Mouse (Mus musculus) embryonic stem cell, embryonic (primary cell): ENCODE data around the gene Rpl28.

Source experiments
- CTCF ChIA-PET, 4 experiments: fragments of 300-600 bp in 2 of 4; fragments of 350-600 bp in 2 of 4; sonication (Branson Sonifier 250); formaldehyde crosslinking; loops; one replicate each; lab custom pipeline; 2022; ENCODE audit warnings: inconsistent platforms in 2 of 4; lab: Charles Lee
- POLR2A ChIA-PET, 4 experiments: fragments of 300-600 bp in 2 of 4; fragments of 350-600 bp in 2 of 4; sonication (Branson Sonifier 250); formaldehyde crosslinking; loops; one replicate each; lab custom pipeline; 2022; ENCODE audit warnings: antibody characterized with exemption in 4 of 4, inconsistent platforms in 1 of 4; lab: Charles Lee

The Rpl28 gene

DNA sequence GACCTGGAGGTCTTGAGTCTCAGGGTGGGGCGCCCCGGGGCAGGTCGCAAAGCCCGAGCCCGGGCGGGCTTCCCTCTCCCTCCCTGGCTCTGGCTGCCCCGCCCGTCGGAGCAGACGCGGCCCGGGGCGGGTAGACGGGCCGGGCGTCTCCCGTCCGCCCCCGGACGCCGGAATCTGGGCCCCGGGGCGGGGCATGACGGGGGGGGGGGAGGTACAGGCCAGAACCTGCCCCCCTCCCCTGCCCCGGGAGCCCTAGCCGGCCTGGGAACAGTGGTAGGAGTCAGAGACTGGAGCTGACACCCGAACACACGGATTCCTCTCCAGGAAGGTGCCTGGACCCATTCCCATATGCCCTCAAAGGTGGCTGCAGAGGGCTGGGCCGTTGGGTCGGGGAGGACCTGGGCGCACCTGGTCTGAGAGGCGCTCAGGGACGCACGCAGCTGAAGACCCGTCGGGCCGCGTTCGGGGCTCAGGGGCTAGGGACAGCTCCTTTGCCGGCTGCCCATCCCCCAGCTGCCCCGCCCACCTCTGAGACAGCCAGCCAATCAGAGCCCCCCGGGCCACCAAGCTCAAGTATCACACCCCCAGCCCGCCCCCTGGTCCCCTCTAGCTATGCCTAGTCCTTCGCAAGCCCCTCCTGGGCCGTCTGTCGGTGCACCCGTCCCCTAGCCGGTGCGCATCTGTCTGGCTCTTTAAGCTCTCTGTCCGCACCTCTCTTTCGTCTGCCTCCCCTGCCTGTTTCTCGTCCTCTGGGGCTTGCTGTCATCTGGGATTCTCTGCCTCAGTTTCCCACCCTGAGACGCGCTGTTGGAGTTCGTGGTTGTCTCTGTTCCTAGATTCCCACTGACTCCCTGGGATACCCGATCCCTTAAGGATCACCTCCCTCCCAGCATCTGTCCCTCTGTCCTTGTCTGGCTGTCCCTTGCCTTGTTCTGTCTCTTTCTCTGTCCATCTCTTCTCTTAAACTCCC lies 15.5 kb upstream of the Rpl28 start:
- ChIA-PET POLR2A (interaction anchor here (0.5 to 10.9 kb wide), 55 partner anchors 9 to 162 kb away, joined by 3 to 152 read pairs (median 6); partner anchors contain the start of genes Cox6b2 (in 4 of the 4), Rpl28 (in 4 of the 4), Tmem238 (in 4 of the 4) and Ube2s (in 3 of the 4)), CTCF (interaction anchor here (0.5 to 1.6 kb wide), 10 partner anchors 9 to 232 kb away, joined by 3 to 10 read pairs (median 4); partner anchors contain the start of genes Shisa7 (in 1 of the 4) and Tmem238 (in 1 of the 4))

DNA sequence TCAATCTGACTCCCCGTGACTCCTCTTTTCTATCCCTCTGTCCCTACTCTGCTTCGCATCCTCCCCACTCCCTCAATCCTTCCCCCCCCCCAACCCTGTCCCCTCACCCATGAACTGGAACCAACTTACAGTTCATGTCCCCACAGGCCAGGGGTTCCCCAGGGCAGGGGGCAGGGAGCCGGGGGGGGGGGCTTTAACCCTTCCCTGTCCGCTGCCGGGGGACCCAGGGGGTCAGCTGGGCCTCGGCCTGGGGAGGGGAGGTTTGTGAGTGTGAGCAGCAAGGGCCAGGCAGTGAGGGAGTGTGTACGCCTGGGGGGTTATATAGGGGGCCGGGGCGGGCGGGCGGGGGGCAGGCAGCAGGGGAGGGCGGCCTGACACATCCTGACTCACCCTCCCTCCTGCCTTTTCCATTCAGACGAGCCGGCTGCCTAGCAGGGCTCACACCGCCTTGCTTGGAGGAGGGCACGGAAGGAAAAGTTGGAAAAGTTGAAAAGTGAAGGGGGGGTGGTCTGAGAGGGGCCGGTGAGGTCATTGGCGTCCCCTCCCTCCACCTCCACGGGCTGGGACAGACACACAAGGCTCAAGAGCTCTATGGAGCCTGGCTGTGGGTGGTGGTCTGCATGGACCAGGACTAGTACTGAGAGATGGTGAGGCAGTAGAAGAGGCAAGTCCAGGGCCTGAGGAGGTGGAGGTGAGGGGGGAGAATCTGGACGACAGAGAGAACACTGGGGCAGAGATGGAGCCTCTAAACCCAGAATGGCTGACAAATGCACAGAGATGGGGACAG lies 14.6 kb upstream of the Rpl28 start:
- CTCF ChIA-PET: interaction anchor here in 3 of 4 experiments (0.5 to 1.3 kb wide), 4 partner anchors 11 to 221 kb away, joined by 3 to 10 read pairs (median 5); partner anchors contain the start of genes Shisa7 (in 1 of the 3) and Tmem238 (in 1 of the 3)
- POLR2A ChIA-PET: interaction anchor here (0.5 to 10.9 kb wide), 41 partner anchors 8 to 231 kb away, joined by 3 to 152 read pairs (median 7); partner anchors contain the start of genes Rpl28 (in 4 of the 4), Tmem238 (in 4 of the 4), Cox6b2 (in 3 of the 4) and Ube2s (in 3 of the 4)

DNA sequence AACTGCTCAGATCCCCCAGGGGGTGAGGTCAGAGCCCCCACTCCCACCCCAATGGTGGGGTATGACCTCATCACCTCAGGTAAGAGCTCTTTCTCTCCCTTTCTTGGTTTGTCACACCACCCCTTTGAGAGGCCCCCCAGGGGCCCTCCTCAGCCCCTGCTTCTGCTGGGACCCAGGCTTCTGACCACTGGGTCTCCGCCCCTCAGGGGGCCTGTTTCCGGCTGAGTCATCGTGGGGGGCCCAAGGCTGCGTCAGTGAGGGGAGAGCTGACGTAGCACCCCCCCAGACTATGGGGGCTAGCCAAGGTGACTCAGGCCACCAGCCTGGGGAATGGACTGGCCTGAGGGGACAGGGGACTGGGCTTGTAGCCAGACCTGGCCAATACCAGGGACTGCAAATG lies 12.8 kb upstream of the Rpl28 start:
- POLR2A ChIA-PET: interaction anchor here in 3 of 4 experiments (0.5 to 10.9 kb wide), 15 partner anchors 9 to 163 kb away, joined by 3 to 152 read pairs (median 9); partner anchors contain the start of genes Rpl28 (in 3 of the 3), Cox6b2 (in 2 of the 3), Tmem238 (in 2 of the 3) and Ube2s (in 1 of the 3)
- CTCF ChIA-PET: interaction anchor here in 1 of 4 experiments (1.1 kb wide), 1 partner anchor 27 kb away, joined by 3 read pairs; the partner anchor contains the start of gene Cox6b2

DNA sequence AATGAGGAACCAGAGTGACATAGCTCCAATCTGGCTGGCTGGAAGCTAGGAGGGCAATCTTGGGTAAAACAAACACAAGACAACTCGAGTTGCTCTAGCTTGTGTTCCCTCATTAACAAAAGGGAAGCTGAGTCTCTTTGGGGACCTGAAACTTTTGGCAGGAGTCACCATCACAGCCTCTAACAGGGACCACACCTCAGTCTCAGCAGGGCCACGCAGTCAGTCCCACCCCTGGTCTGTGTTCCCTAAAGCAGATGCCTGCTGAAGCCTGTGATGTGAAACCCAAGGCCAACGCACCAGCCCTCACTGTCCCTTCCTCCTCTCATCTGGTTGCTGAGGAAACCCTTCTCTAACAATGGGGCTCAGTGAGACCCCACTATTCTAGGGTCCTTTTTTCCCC lies 10.5 kb upstream of the Rpl28 start:
- ChIA-PET CTCF (interaction anchor here in 2 of 4 experiments (0.6 to 1.5 kb wide), 3 partner anchors 77 to 254 kb away, joined by 3 to 4 read pairs (median 4); no protein-coding TSS in a partner anchor), POLR2A (interaction anchor here in 3 of 4 experiments (0.7 to 9.8 kb wide), 21 partner anchors 7 to 222 kb away, joined by 3 to 132 read pairs (median 8); partner anchors contain the start of genes Rpl28 (in 3 of the 3), Cox6b2 (in 2 of the 3), Ube2s (in 2 of the 3) and Kmt5c (in 1 of the 3))

DNA sequence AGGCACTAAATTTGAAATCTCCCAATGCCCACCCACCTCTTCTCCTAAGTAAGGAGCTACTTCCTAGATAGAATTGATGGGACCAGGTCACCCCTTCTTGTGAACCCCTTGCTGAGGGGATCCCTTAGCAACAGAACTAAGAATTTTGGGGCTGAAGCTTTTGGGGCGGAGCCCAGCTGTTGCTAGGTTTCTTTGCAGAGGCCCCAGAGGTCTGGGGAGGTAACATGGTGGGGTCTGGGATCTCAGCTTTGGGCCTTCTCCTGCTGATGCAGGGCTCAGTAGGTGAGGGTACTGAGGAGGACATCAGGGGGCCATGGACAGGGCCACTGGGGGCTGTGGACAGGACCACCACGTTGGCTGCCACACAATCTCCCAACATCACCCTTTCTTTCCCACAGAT lies 9.9 kb upstream of the Rpl28 start, which contains the start of the genes Il11 and Tmem190:
Il11 (minus strand) TSS at position 101 of the 400 bp plus-strand sequence.
Tmem190 (plus strand) TSS at position 179 of the 400 bp plus-strand sequence.
- ChIA-PET POLR2A (interaction anchor here (0.5 to 9.8 kb wide), 17 partner anchors 10 to 251 kb away, joined by 3 to 132 read pairs (median 6); partner anchors contain the start of genes Rpl28 (in 4 of the 4), Cox6b2 (in 2 of the 4) and Ube2s (in 2 of the 4)), CTCF (interaction anchor here in 3 of 4 experiments (0.6 to 1.4 kb wide), 3 partner anchors 24 to 255 kb away, joined by 3 to 4 read pairs (median 3); no protein-coding TSS in a partner anchor)

DNA sequence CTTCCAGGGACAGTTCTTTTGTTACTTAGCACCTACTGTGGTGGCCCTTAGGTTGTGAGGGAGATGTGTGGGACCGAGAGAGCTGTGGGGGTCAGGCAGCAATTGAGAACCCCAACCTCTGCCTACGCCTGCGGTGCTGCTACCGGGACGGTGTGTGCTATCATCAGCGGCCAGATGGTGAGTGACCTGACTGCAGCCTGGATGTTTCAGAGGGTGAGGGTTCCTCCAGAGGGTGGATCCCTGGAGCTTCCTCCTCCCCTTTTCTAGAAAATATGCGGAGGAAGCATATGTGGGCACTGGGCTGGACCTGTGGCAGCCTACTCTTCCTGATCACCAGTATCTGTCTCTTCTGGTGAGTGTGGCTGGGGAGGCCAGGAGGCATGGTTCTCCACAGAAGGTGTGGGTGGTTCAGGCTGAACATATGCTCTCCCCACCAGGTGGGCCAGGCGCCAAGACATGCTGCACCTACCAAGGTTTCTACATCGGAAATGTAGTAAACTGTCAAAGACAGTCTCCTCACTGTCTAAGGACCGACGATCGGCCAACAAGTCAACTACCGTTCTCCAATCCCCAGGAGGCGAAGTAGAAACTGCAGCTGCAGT lies 8.9 kb upstream of the Rpl28 start:
- CTCF ChIA-PET: interaction anchor here in 3 of 4 experiments (0.6 to 1.4 kb wide), 5 partner anchors 23 to 128 kb away, joined by 3 to 6 read pairs (median 3); partner anchors contain the start of genes Cox6b2 (in 1 of the 3) and Hspbp1 (in 1 of the 3)
- POLR2A ChIA-PET: interaction anchor here (0.6 to 9.8 kb wide), 28 partner anchors 9 to 285 kb away, joined by 3 to 132 read pairs (median 4); partner anchors contain the start of genes Rpl28 (in 4 of the 4), Cox6b2 (in 3 of the 4), Ube2s (in 3 of the 4) and Kmt5c (in 2 of the 4)

DNA sequence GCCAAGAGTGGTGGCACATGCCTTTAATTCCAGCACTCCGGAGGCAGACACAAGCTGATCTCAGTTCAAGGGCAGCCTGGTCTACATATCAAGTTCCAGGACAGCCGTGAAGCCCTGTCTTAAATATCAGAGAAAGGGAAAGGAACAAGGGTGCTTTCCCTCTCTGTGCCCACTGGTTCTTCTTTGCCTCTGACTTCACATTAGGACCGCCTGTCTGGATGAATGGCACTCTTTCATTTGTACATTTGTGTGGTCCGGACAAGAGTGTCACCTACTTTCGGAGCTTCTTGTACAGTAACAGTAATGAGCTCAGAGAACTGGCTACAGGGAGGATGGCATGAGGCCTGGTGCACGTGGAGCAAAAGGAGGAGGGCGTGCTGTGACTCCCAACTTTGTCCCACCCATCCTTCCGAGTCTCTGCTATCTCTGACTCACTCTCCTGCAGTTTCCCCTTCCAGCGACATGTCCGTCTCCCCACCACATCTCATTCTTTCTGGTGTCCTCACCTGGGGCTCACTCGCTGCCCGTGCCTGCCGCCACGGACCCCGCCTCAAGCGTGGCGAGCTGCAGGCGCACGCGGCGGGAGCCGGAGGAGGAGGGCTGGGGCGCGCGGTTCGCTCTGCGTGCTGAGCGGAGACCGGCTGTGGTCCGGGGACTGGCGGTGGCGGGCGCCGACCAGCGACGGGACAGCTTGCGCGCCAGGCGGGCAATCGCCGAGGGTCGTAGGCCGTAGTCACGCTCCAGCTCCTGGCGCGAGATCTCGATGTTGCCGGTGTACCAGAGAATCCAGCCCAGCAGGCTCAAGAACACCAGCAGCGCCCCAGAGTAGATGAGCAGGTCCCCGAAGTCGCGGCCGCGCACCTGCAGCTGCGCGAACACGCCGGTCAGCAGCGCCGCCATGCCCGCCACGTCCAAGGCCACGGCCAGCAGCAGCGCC lies 3.9 kb upstream of the Rpl28 start:
- CTCF ChIA-PET: interaction anchor here (0.5 to 1.6 kb wide), 8 partner anchors 12 to 241 kb away, joined by 3 to 6 read pairs (median 3); partner anchors contain the start of gene Syt5 (in 1 of the 4)
- POLR2A ChIA-PET: interaction anchor here (0.5 to 25.1 kb wide), 112 partner anchors 7 to 1572 kb away, joined by 3 to 989 read pairs (median 5); partner anchors contain the start of genes Cox6b2 (in 4 of the 4), Hspbp1 (in 3 of the 4), Isoc2a (in 3 of the 4) and Kmt5c (in 3 of the 4)

DNA sequence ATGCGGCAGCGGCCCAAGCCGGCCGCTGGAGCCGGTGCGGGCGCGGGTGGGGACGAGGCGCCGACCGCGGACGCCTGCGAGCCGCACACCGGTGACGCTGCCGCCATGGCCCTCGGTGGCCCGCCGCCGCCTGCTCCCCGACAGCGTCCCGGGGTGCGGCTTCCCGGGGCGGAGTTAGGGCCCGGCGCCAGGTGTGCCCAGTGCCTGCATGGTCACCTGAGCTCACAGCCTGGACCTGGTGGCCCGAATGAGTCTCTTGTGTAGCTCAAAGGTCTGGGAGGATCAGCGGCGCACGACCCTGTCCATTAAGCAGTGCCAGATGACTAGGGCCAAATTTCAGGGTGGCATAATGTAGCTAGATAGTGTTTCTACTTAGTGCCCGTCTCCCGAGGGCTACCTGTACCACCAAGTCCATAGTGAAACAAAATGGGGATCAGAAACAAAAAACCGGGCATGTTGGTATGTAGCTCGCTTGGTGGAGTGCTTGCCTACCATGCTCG lies 3.2 kb upstream of the Rpl28 start, which contains the start of gene Tmem238:
Tmem238 (minus strand) TSS at position 221 of the 500 bp plus-strand sequence.
- POLR2A ChIA-PET: interaction anchor here (0.6 to 25.1 kb wide), 98 partner anchors 8 to 1499 kb away, joined by 3 to 989 read pairs (median 5); partner anchors contain the start of genes Cox6b2 (in 4 of the 4), Hspbp1 (in 3 of the 4), Isoc2a (in 3 of the 4) and Kmt5c (in 3 of the 4)
- CTCF ChIA-PET: interaction anchor here (0.7 to 1.6 kb wide), 7 partner anchors 12 to 244 kb away, joined by 3 to 6 read pairs (median 3); partner anchors contain the start of gene Syt5 (in 1 of the 4)

DNA sequence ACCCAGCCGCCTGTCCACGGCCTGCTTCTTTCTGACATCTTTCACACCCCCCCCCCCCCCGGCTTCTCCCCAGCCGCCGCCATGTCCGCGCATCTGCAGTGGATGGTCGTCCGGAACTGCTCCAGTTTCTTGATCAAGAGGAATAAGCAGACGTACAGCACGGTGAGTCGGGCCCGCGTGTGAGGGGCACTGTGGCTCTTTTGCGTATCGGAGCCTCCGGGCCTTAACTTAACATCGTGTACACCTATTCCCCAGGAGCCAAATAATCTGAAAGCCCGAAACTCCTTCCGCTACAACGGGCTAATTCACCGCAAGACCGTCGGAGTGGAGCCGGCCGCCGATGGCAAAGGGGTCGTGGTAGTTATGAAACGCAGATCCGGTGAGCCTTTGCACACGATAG lies 574 bp downstream of the Rpl28 start:
- CTCF ChIA-PET: interaction anchor here in 3 of 4 experiments (0.5 to 1.3 kb wide), 17 partner anchors 13 to 1532 kb away, joined by 3 to 8 read pairs (median 3); partner anchors contain the start of genes Cnot3 (in 1 of the 3), Cox6b2 (in 1 of the 3) and Kmt5c (in 1 of the 3)
- POLR2A ChIA-PET: interaction anchor here (0.5 to 25.1 kb wide), 238 partner anchors 10 to 1569 kb away, joined by 3 to 989 read pairs (median 5); partner anchors contain the start of genes Cox6b2 (in 4 of the 4), Fam71e2 (in 4 of the 4), Tmem190 (in 4 of the 4) and Ube2s (in 4 of the 4)

DNA sequence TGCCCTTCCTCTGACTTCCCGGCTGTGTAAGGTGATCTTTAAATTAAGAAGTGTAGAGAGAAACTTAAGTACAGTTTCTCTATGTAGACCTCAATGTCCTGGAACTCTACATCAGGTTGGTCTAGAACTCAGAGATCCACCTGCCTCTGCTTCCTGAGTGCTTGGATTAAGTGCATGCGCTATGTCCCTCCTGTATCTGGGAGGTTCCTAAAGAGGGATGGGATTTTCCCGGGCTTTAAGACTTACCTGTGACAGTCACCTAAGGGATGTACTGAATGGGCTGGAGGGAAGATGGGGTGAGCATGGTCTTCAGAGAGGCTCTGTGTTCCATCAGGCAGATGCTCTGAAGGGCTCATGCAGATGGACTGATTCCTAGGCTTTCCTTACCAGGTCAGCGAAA lies 1.0 kb downstream of the Rpl28 start:
- CTCF ChIA-PET: interaction anchor here in 2 of 4 experiments (0.6 to 1.4 kb wide), 6 partner anchors 13 to 284 kb away, joined by 3 to 5 read pairs (median 4); partner anchors contain the start of gene Cox6b2 (in 1 of the 2)
- POLR2A ChIA-PET: interaction anchor here (0.5 to 25.1 kb wide), 79 partner anchors 10 to 322 kb away, joined by 3 to 989 read pairs (median 9); partner anchors contain the start of genes Cox6b2 (in 4 of the 4), Kmt5c (in 3 of the 4), Ube2s (in 3 of the 4) and Hspbp1 (in 2 of the 4)

DNA sequence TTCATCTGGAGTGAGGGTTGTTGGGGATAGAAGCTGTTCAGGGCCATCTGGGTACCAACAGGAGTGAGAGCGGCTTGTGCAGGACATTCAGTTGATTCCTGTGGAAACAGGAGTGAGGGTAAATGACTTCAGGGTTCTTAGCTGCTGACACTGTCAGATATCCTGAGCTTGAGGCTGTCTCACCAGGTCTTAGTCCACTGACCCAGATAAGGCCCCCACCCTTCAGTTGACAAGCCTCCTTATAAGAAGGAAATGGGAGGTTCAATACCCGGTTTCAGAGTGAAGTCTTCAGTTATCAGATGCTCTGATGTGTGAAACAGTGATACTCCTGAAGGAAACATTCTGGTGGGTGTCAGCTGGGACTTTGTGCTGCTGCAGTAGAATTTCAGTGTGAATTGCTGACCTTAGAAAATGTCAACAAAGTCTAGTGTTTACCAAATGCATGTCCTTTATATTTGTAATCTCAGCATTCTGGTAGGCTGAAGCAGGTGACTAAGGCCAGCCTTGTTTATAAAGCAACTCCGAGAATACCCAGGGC lies 2.0 kb downstream of the Rpl28 start:
- ChIA-PET POLR2A (interaction anchor here (0.6 to 25.1 kb wide), 61 partner anchors 10 to 316 kb away, joined by 3 to 989 read pairs (median 4); partner anchors contain the start of genes Cox6b2 (in 4 of the 4), Kmt5c (in 3 of the 4), Ube2s (in 3 of the 4) and Hspbp1 (in 2 of the 4)), CTCF (interaction anchor here in 2 of 4 experiments (0.5 to 2.0 kb wide), 5 partner anchors 12 to 72 kb away, joined by 3 to 10 read pairs (median 4); partner anchors contain the start of genes Cox6b2 (in 1 of the 2) and Kmt5c (in 1 of the 2))

DNA sequence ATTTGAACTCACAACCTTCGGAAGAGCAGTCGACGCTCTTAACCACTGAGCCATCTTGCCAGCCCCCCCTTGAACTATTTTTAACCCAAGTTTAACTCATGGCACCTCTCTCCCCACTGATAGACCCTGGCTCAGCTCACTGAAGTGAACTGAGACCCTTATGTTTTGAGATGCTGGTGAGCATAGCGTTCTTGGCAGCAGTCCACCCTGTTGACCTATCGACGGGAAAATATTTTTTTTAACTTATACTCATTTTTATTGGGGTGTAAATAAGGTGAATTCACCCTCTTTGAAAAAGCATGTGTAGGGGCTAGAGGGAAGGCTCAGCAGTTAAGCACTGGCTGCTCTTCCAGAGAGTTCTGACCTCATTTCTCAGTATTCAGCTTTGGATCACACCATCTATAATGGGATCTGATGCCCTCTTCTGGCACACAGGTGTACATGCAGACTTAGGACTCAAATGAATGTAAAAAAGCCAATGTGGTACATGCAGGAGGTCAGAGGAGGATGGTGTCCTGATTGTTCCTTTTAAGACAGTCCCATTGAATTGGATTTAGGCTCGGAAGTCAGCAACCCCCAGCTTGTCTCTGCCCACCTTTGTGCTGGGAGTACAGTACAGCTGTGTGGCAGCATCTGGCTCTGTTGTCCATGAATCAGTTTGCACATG lies 3.2 kb downstream of the Rpl28 start:
- CTCF ChIA-PET: interaction anchor here (0.6 to 2.0 kb wide), 15 partner anchors 11 to 230 kb away, joined by 3 to 10 read pairs (median 3); partner anchors contain the start of gene Kmt5c (in 1 of the 4)

More for the DNA sequence above, 3.2 kb downstream of the Rpl28 start:
- POLR2A ChIA-PET: interaction anchor here (0.5 to 25.1 kb wide), 82 partner anchors 8 to 1151 kb away, joined by 3 to 989 read pairs (median 5); partner anchors contain the start of genes Ube2s (in 4 of the 4), Cox6b2 (in 3 of the 4), Hspbp1 (in 3 of the 4) and Il11 (in 2 of the 4)
